Mouse (Mus musculus) frontal cortex, adult (tissue): ENCODE data around the gene Rhbdl1.

Source experiments
- ATAC-seq: cut with Nextera tagmentation; 2 replicates; pipeline ENCODE4 v1.9.2; 2017; ENCODE audit warnings: mild to moderate bottlenecking, moderate library complexity, mixed read lengths; ENCODE audit not compliant: low TSS enrichment

Rhbdl1 gene

GRCm38 (mm10) chr17:25839455-25840235 is 2.5 kb upstream of the Rhbdl1 start:
- ATAC-seq, result no peak

GRCm38 (mm10) chr17:25838904-25839303 is 1.8 kb upstream of the Rhbdl1 start:
- no peak for ATAC-seq

DNA sequence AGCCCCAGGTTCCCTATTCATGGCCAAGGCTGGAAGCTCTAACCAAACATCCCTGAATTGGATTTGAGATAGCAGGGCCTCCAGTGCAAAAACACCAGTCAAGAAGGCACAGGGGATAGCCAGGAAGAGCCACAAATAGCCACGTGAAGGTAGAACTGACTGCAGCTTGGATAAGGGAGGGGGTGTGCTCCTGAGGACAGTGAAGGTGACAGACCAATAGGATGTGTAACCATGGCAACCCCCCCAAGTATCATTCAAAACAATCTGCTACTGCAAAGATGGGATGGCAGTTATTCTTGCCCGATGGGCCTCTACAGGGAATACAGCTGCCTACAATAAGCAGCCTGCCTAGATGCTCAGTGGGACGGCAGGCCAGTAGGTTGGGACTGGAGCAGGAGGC is 438 bp upstream of the Rhbdl1 start:
- ATAC-seq, result no peak

- no peak for ATAC-seq
These were observed 559 bp downstream of the Rhbdl1 start for GRCm38 (mm10) chr17:25836397-25837075.

GRCm38 (mm10) chr17:25835816-25836215 is 1.3 kb downstream of the Rhbdl1 start:
- ATAC-seq, result no peak

DNA sequence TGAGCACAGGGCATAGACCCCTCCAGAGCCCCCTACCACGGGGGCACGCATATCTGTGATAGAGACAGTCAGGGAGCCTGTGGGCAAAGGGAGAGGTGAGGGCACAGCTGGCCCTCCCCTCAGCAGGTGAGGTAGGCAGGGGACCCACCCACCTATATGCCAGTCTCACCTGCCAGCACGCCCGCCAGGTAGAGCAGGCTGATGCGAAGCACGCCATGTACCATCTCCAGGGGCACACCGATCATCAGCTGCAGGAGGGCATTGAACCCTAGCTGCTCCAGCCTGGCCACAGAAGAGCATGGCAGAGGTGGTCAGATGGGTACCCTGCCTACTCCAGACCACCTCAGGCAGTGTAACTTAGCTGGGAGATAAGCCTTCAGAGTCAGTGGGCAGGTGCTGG is 1.8 kb downstream of the Rhbdl1 start:
- no peak for ATAC-seq

DNA sequence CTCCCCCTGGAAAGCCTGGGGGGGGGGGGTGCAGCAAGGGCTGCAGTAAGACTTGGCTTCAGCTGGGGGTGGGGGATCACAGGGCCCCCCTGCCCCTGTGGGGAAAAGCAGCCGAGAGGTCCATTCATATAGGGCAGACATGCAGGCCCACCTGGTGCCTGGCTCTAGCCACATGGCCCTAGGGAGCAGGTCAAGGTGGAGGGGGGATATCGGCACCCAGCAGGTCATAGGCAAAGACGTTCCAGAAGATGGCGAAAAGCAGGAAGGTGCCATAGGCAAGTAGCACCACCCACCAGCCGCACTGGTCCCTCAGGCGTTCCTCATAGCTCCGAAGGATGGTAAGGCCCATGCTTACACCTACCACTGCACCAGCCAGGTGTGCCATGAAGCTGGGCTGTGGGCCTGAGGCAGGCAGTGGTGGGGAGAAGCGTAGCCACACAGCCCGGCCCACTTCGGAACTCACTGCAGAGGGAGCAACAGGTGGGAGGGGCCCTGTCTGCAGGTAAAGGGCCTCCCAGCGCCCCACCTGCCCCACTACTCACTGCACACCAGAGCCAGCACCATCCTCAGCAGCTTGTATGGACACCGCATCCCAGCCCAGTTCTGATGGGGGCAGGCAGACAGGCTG is 2.4 kb downstream of the Rhbdl1 start:
- ATAC-seq, result no peak

DNA sequence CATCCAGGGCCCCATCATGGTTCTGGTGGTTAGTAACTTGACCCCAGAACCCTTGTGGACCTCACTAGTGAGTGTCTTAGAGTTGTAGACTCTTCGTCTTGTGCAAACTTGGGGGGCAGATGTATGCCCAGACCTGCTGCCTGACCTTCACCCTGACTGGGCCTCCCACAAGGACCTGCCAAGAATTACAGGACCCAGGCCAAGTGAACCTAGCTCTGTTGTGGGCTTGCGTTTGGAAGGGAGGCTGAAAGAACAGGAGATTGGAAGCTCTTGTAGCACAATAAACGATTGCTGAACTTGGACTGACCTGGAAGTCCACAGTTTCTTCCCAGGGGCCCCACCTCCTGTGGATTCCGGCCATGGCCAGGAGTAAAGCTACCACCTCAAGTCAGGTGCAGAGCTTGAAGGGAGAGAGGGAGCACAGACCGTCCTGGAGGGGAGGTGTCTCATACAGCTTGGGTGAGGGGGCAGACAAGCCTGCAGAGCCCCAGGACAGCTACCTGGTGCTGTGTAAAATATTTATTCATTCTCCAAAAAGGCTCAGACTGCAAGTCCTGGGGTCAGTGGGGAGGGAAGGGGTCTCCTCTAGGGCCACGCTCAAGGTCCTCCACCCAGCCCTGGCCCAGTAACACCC is 3.0 kb downstream of the Rhbdl1 start:
- ATAC-seq, result no peak

DNA sequence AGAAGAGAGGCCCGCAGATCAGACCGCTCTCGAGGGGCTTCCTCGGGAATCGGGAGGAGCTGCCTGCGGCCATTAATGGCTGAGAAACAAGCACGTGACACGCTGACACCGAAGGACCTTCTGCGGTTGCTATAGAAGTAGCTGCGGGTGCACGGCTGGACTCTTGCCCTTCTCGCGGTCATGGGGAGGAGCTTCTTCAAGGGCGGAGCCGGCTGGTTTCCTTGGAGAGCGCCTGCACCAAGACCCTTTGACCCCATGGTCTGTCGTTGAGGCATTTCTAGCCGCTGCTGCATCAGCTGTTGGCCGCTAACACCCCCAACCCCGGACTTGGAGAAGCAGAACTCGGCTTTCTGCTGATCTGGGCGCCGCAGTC is 3.8 kb downstream of the Rhbdl1 start, which contains the start of gene Stub1:
Gene Stub1, minus strand, starts transcription at position 114 of the 373 bp plus-strand sequence.
- peak; percentile 9; the same call in 1 of the 2 replicates for ATAC-seq

- peak; percentile 62 for ATAC-seq
These were observed 4.4 kb downstream of the Rhbdl1 start for GRCm38 (mm10) chr17:25832436-25833290.

DNA sequence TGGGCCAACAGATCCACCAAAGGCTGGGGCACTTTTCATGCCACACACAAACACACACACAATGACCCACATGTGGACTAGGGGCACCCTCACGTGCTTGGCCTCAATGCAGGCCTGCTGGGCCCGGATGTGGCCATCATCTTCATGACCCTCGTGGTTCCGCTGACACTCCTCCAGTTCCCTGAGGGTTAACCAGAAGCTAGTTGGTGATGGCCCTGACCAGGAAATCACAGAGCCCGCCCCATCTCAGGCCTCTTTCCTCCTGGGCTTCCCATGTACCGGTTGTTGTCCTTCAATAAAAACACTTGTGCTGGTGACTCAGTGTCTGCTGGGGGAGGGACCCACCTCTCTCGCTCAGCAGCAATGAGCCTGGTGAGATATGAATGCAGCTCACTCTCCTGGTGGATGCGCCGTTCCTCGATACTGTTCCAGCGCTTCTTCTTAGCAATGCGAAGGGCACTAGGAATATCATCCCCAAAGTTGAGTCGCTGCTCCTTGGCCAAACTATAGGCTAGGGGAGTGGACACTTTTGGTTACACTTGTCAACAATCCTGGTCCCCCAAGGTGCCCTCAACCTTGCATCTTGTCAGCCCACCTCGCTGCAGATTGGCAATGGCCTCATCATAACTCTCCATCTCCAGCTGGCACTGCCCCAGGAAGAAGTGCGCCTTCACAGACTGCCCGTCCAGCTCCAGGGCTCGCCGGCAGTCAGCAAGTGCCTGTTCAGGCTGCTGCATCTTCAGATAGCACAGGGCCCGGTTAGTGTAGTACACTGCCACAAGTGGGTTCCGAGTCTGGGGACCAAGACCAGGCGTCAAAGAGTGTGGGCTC is 5.4 kb downstream of the Rhbdl1 start:
- no peak for ATAC-seq

DNA sequence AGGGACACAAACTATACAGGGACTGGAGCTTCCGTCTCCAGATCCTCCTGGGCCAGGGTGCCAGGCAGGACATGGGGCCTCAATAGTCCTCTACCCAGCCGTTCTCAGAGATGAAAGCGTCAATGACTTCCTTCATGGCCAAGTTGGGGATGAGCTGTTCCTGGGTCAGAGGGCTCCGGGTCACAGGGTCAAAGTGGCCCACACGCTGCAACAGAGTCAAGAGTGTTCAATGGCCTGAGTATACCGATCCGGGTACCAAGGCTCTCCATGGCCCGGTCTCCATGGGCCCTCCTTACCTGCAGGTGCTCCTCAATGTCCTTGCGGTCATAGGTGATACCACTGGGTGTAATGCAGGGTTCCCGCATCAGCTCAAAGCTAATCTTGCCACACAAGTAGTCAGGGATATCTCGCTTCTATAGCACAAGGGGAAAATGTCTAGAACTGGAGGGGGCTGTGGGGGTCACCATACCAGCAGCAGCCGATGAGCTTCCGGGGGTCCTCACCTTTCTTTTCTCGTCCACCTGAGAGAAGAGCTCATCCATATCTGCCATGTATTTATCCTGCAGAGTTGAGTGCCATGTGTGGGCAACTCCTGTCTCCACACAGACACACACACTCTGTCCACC is 6.2 kb downstream of the Rhbdl1 start:
- no peak for ATAC-seq

- ATAC-seq, result no peak
These were observed 6.8 kb downstream of the Rhbdl1 start for GRCm38 (mm10) chr17:25830200-25830753.

- ATAC-seq, result no peak
These were observed 7.5 kb downstream of the Rhbdl1 start for GRCm38 (mm10) chr17:25829558-25830017.

DNA sequence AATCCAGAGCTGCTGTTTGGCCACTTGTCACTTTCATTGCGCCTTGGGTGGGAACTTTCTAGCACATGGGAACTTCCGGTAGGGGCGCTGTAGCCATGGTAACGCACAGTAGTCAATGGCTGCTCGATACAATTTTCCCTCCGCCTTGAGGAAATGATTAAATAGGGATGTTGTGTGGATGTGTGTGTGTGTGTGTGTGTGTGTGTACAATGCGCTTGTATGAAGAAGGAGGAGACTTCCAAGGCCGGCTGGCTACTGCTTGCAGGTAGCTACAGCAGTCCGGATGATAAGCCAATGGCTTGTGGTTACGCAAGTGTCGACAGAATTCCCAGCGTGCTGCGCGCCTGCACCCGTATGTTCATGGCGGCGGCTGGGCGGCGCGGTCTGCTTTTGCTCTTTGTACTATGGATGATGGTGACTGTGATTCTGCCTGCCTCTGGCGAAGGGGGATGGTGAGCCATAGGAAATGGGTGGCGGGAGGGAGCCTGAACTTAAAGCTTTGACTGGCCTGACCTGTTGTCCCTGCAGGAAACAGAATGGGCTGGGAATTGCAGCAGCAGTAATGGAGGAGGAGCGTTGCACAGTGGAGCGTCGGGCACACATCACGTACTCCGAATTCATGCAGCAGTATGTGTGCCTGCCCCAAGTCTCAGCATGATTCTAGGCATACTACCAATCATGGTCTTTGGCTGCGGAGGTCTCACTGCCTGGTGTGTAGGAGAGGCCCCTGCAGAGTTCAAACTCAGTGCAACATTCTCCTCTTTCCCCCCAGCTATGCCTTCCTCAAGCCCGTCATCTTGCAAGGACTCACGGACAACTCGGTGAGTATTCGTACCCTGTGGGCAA is 8.2 kb downstream of the Rhbdl1 start, which contains the start of gene Jmjd8:
Gene Jmjd8, plus strand, starts transcription at position 156 of the 846 bp plus-strand sequence.
- ATAC-seq, result peak; percentile 48

DNA sequence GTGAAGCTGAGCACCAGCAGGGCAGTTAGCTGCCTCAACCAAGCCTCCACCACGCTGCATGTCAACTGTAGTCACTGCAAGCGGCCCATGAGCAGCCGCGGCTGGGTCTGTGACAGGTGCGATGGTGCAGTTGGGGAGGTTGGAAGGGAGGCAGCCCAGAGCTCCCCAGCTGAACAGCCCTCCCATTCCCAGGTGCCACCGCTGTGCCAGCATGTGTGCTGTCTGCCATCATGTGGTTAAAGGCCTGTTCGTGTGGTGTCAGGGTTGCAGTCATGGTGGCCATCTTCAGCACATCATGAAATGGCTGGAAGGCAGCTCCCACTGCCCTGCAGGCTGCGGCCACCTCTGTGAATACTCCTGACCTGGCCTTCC is 8.9 kb downstream of the Rhbdl1 start:
- ATAC-seq, result no peak

GRCm38 (mm10) chr17:25827546-25828222 is 9.4 kb downstream of the Rhbdl1 start:
- ATAC-seq, result no peak

GRCm38 (mm10) chr17:25827011-25827410 is 10.1 kb downstream of the Rhbdl1 start:
- ATAC-seq, result no peak
